26 mouse cellular contexts compared by ENCODE assay signal in genomic region chr15:38163721-38164120, GRCm38 (mm10).
A peak's percentile ranks its signal among the peaks of the same experiment; 100 is the strongest.
DNase-seq lines count a peak whose midpoint lies in the region; ATAC-seq lines count a peak whose summit lies in the region.
"Had no signal": no experiment of that assay in that cellular context is flagged by ENCODE, and none has a peak within 500 bp of the region (broad histone marks: within the 10 kb centered on the region; RNA-seq: fewer than 3 reads in every experiment).

No protein-coding gene starts in this region.

- no peak overlapping the region for H3K4me3 ChIP-seq in hindbrain, embryonic 15.5 days
- no peak overlapping the region for H3K4me3 ChIP-seq in hindbrain, embryonic 10.5 days
- H3K4me3 ChIP-seq: embryonic facial prominence, embryonic 10.5 days; forebrain, embryonic 13.5 days; heart, adult 2 months; heart, embryonic 15.5 days; limb, embryonic 12.5 days; liver, embryonic 12.5 days; neural tube, embryonic 12.5 days had no signal

- no peak overlapping the region for H3K9ac ChIP-seq in hindbrain, embryonic 15.5 days
- H3K9ac ChIP-seq: forebrain, embryonic 13.5 days; heart, embryonic 15.5 days; limb, embryonic 12.5 days; liver, embryonic 12.5 days; lung, embryonic 14.5 days; neural tube, embryonic 12.5 days had no signal

- no peak overlapping the region for H3K4me2 ChIP-seq in hindbrain, embryonic 15.5 days
- H3K4me2 ChIP-seq: forebrain, embryonic 13.5 days; heart, embryonic 15.5 days; limb, embryonic 12.5 days; liver, embryonic 12.5 days; lung, embryonic 14.5 days; neural tube, embryonic 12.5 days had no signal

- DNase-seq in hindbrain, embryonic 10.5 days (ENCODE audit: low spot score): no peak
- peak; percentile 18 for DNase-seq in lung, postnatal 14 days
- no peak for DNase-seq in lung, adult 18-20 months
- DNase-seq in Muller cell, postnatal 12 days (ENCODE audit: inconsistent ontology term): peak; percentile 57
- DNase-seq in brain, adult 2 months (ENCODE audit: low read depth, low spot score): peak; percentile 29
- DNase-seq: adrenal gland, postnatal 10 days; cerebellum, adult 18-20 months; gastrocnemius, postnatal 10 days; heart, adult 2 months; heart, postnatal 4 days; layer of hippocampus, adult 9-11 months; lung, embryonic 14.5 days; right cerebral cortex, adult 18-20 months; thymus, postnatal 25 days had no signal

- H3K4me1 ChIP-seq in hindbrain, embryonic 15.5 days (replicated peaks): peaks cover 5% of the 10 kb centered on the region; the same call in 1 of the 2 replicates
- H3K4me1 ChIP-seq in hindbrain, embryonic 10.5 days (replicated peaks): 0 out of 2 replicates have a peak, but pooled peaks cover 4% of the 10 kb centered on the region
- H3K4me1 ChIP-seq: forebrain, embryonic 13.5 days; liver, embryonic 12.5 days; neural tube, embryonic 12.5 days had no signal

- no peaks in the 10 kb centered on the region for H3K27me3 ChIP-seq in hindbrain, embryonic 15.5 days
- no peaks in the 10 kb centered on the region for H3K27me3 ChIP-seq in hindbrain, embryonic 10.5 days (ENCODE audit: insufficient read depth, poor library complexity, severe bottlenecking)
- H3K27me3 ChIP-seq: forebrain, embryonic 13.5 days; limb, embryonic 12.5 days; neural tube, embryonic 12.5 days; Patski had no signal

- 52% methylated on average over 6 of the region's 6 CpGs for WGBS in hindbrain, embryonic 15.5 days
- WGBS in hindbrain, embryonic 10.5 days: 76% methylated on average over 6 of the region's 6 CpGs

- no peak for ATAC-seq in hindbrain, embryonic 15.5 days (ENCODE audit: low FRiP score, low read depth)
- ATAC-seq in inflammation-experienced regulatory T-cells, adult 6 months: no peak
- ATAC-seq: forebrain, embryonic 13.5 days; intestine, postnatal 0 days; liver, embryonic 12.5 days; Patski had no signal

- 0 out of 2 replicates have a peak overlapping the region, but pooled peaks have one; percentile 7 for H3K27ac ChIP-seq in hindbrain, embryonic 15.5 days (replicated peaks)
- no peak overlapping the region for H3K27ac ChIP-seq in hindbrain, embryonic 10.5 days
- H3K27ac ChIP-seq: embryonic facial prominence, embryonic 10.5 days; forebrain, embryonic 13.5 days; heart, adult 2 months; heart, embryonic 15.5 days; kidney, postnatal 0 days; limb, embryonic 12.5 days; liver, embryonic 12.5 days; neural tube, embryonic 12.5 days; stomach, postnatal 0 days had no signal

- no peaks in the 10 kb centered on the region for H3K36me3 ChIP-seq in hindbrain, embryonic 15.5 days
- H3K36me3 ChIP-seq in hindbrain, embryonic 10.5 days: no peaks in the 10 kb centered on the region
- H3K36me3 ChIP-seq: embryonic facial prominence, embryonic 10.5 days; heart, embryonic 15.5 days; limb, embryonic 12.5 days; liver, embryonic 12.5 days; neural tube, embryonic 12.5 days had no signal

- H3K9me3 ChIP-seq in hindbrain, embryonic 15.5 days: no peaks in the 10 kb centered on the region
- H3K9me3 ChIP-seq in hindbrain, embryonic 10.5 days: no peaks in the 10 kb centered on the region
- H3K9me3 ChIP-seq: embryonic facial prominence, embryonic 10.5 days; forebrain, embryonic 13.5 days; heart, embryonic 15.5 days; limb, embryonic 12.5 days; liver, embryonic 12.5 days; neural tube, embryonic 12.5 days had no signal

Comparison
In these comparisons a context has a peak if more than half of its experiments do, and no peak if none do; other contexts are left out.
1. DNase-seq: peak in lung, postnatal 14 days (single experiment), Muller cell, postnatal 12 days (single experiment) and brain, adult 2 months (single experiment); none in hindbrain, embryonic 10.5 days (single experiment) and lung, adult 18-20 months (0 of 2).